Mouse (Mus musculus) myocyte (in vitro differentiated cells): ENCODE measurements around the gene Dlg2. TPM values are rescaled to one million over a fixed set of nuclear protein-coding genes. Genes with fewer than 3 reads are reported as not detected.

ENCODE experiments used
- H3K27me3 ChIP-seq: one replicate; pipeline ENCODE4 v1.6.1; 2011; ENCODE audit not compliant: control insufficient read depth, insufficient read depth, insufficient read length
- H3K36me3 ChIP-seq: one replicate; pipeline ENCODE4 v1.6.1; 2011; ENCODE audit not compliant: control insufficient read depth, insufficient read depth
- H3K4me2 ChIP-seq: one replicate; pipeline ENCODE4 v1.6.1; 2011; ENCODE audit warnings: low read depth, control low read depth
- H3K4me3 ChIP-seq: one replicate; pipeline ENCODE4 v1.5.1; 2011; ENCODE audit warnings: mild to moderate bottlenecking, control low read depth, moderate library complexity
- H3K79me2 ChIP-seq: one replicate; pipeline ENCODE4 v1.6.1; 2011; ENCODE audit not compliant: control insufficient read depth, insufficient read depth
- H3ac ChIP-seq: one replicate; pipeline ENCODE4 v1.6.1; 2011; ENCODE audit not compliant: control insufficient read depth, insufficient read length
- CEBPB ChIP-seq: IDR thresholded peaks from 2 replicates; pipeline ENCODE4 v1.6.1; 2011; ENCODE audit warnings: mild to moderate bottlenecking, moderate library complexity; ENCODE audit not compliant: poor library complexity, insufficient read depth, severe bottlenecking
- E2F4 ChIP-seq: IDR thresholded peaks from one replicate; pipeline ENCODE4 v1.6.1; 2011; ENCODE audit warnings: mild to moderate bottlenecking, control low read depth, moderate library complexity; ENCODE audit not compliant: insufficient read depth
- MAX ChIP-seq: IDR thresholded peaks from one replicate; pipeline ENCODE4 v1.6.1; 2011; ENCODE audit warnings: low read depth, mild to moderate bottlenecking, control low read depth
- MYOD1 ChIP-seq, 3 experiments: IDR thresholded peaks; one replicate each; pipeline ENCODE4 v1.6.1; 2011; ENCODE audit warnings: control low read depth in 2 of 3, low read depth in 2 of 3, mild to moderate bottlenecking in 2 of 3, moderate library complexity in 1 of 3; ENCODE audit not compliant: insufficient read length in 2 of 3, control insufficient read depth in 1 of 3
- MYOG ChIP-seq, 3 experiments: IDR thresholded peaks; one replicate each; pipeline ENCODE4 v1.6.1; 2011; ENCODE audit warnings: control low read depth in 2 of 3, low read depth in 2 of 3, mild to moderate bottlenecking in 2 of 3; ENCODE audit not compliant: insufficient read length in 2 of 3, control insufficient read depth in 1 of 3, insufficient read depth in 1 of 3
- POLR2A ChIP-seq: IDR thresholded peaks from one replicate; pipeline ENCODE4 v1.6.1; 2011; ENCODE audit warnings: low read depth, mild to moderate bottlenecking, control low read depth, moderate library complexity; ENCODE audit not compliant: insufficient read length
- POLR2AphosphoS2 ChIP-seq: IDR thresholded peaks from one replicate; pipeline ENCODE4 v1.6.1; 2011; ENCODE audit warnings: low read depth, control low read depth; ENCODE audit not compliant: insufficient read length
- REST ChIP-seq: IDR thresholded peaks from one replicate; pipeline ENCODE4 v1.6.1; 2011; ENCODE audit warnings: mild to moderate bottlenecking, control low read depth, moderate library complexity; ENCODE audit not compliant: insufficient read depth, insufficient read length
- SRF ChIP-seq: IDR thresholded peaks from one replicate; pipeline ENCODE4 v1.6.1; 2011; ENCODE audit warnings: low read depth; ENCODE audit not compliant: control insufficient read depth, insufficient read length
- TCF12 ChIP-seq: IDR thresholded peaks from one replicate; pipeline ENCODE4 v1.6.1; 2011; ENCODE audit warnings: mild to moderate bottlenecking, control low read depth; ENCODE audit not compliant: poor library complexity, insufficient read depth, severe bottlenecking
- TCF3 ChIP-seq: IDR thresholded peaks from one replicate; pipeline ENCODE4 v1.6.1; 2011; ENCODE audit warnings: low read depth, control low read depth; ENCODE audit not compliant: insufficient read length
- USF1 ChIP-seq: IDR thresholded peaks from one replicate; pipeline ENCODE4 v1.6.1; 2011; ENCODE audit warnings: low read depth, mild to moderate bottlenecking, control low read depth, moderate library complexity
- polyA plus RNA-seq: library from polyadenylated mRNA; unstranded; fragments of >200 nt; fragmentation: generic; extraction: Trizol; gene quantifications from one replicate; pipeline ENCODE4 v1.2.1, GENCODE M21; 2012; ENCODE audit warnings: missing spikeins

The Dlg2 gene
- polyA plus RNA-seq, 1 experiment = 0.65 TPM

DNA sequence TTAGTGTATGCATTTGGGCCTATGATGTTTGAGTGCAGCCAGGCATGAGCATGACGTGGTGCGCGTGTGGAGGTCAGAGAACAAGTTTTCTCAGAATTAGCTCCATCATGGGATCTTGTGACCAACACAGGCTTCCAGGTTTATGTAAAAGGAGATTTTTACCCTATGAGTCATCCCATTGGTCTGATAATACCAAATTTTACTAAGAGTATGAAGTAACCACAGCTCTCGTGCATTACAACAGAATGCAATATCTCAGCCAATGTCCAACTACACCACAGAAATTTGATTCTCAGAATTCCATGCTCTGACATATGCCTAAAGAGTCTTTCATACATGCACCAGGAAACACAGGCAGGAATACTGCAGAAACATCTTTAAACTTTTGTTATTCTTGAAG, 956.1 kb downstream of the Dlg2 start:
- Histone ChIP-seq H3K27me3 (no peaks in the 10 kb centered on the region), H3K4me2 (no peak overlapping the region), H3ac (no peak overlapping the region), H3K36me3 (no peaks in the 10 kb centered on the region), H3K4me3 (no peak overlapping the region), H3K79me2 (no peaks in the 10 kb centered on the region)
- TF ChIP-seq CEBPB (0 out of 2 replicates have a peak, but pooled peaks have one; percentile 6), MYOG (IDR thresholded peaks at IDR 0.05; ENCODE audit: control insufficient read depth in 1 of 3, insufficient read depth in 1 of 3, insufficient read length in 2 of 3, low read depth in 2 of 3) (no peak), MYOD1 (IDR thresholded peaks at IDR 0.05; ENCODE audit: control insufficient read depth in 1 of 3, insufficient read length in 2 of 3, low read depth in 2 of 3) (no peak)

DNA sequence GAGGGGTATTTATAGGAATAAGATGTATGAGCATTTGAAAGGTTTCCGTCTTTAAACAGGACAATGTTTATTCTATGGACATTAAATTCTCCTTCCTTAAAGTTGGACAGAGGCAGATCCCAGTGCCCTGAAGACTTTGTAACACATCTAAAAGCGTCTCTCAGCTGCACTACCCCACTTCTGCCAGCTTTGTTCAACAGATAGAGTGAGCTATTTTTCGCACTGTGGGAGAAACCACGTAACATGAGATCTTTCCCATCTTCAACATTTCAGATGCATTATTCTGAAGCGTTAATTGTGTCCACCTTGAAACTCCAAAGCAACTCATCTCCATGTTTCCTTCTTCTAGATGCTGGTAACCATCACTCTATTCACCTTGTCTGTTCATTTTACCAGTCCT, 958.3 kb downstream of the Dlg2 start:
- Histone ChIP-seq H3K4me3 (no peak overlapping the region), H3K4me2 (no peak overlapping the region), H3ac (no peak overlapping the region)

DNA sequence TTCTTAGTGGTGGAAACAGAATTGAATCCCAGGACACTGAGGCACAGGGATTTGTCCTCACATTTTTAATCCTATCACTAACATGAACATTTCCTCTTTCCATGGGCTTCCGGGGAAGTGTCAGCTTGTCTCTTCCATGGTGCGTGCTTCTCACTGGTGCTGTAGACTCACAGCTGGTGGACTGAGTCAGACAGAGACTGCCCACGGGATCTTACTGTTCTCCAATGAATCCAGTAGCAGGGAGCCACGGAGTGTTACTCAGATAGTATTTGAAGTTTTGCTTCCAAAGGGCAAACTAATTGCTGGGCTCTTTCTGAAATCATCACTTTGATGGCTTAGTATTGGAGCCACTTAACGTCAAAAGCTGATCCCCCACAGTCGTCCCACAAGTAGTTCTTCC, 963.9 kb downstream of the Dlg2 start:
- TF ChIP-seq REST = no peak
- no peak for TF ChIP-seq POLR2AphosphoS2
- no peak for TF ChIP-seq USF1
- TF ChIP-seq POLR2A = no peak
- TF ChIP-seq E2F4 = no peak
- no peak for TF ChIP-seq TCF3
- no peak for TF ChIP-seq MYOD1 (IDR thresholded peaks at IDR 0.05; ENCODE audit: control insufficient read depth in 1 of 3, insufficient read length in 2 of 3, low read depth in 2 of 3)
- TF ChIP-seq MAX = no peak
- TF ChIP-seq TCF12 = no peak
- TF ChIP-seq SRF = no peak
- TF ChIP-seq MYOG (IDR thresholded peaks at IDR 0.05; ENCODE audit: control insufficient read depth in 1 of 3, insufficient read depth in 1 of 3, insufficient read length in 2 of 3, low read depth in 2 of 3) = no peak
- no peak for TF ChIP-seq CEBPB
- Histone ChIP-seq H3K4me2 (no peak overlapping the region), H3K36me3 (no peaks in the 10 kb centered on the region), H3K79me2 (no peaks in the 10 kb centered on the region), H3ac (no peak overlapping the region), H3K4me3 (no peak overlapping the region), H3K27me3 (no peaks in the 10 kb centered on the region)

More for the DNA sequence above, 958.3 kb downstream of the Dlg2 start:
- Histone ChIP-seq H3K36me3 (no peaks in the 10 kb centered on the region), H3K27me3 (no peaks in the 10 kb centered on the region), H3K79me2 (no peaks in the 10 kb centered on the region)
- TF ChIP-seq TCF3 (no peak), MYOG (IDR thresholded peaks at IDR 0.05; ENCODE audit: control insufficient read depth in 1 of 3, insufficient read depth in 1 of 3, insufficient read length in 2 of 3, low read depth in 2 of 3) (no peak), MYOD1 (IDR thresholded peaks at IDR 0.05; ENCODE audit: control insufficient read depth in 1 of 3, insufficient read length in 2 of 3, low read depth in 2 of 3) (no peak), CEBPB (no peak), REST (no peak), E2F4 (no peak), POLR2A (no peak), MAX (no peak), USF1 (no peak), TCF12 (no peak), SRF (no peak), POLR2AphosphoS2 (no peak)

DNA sequence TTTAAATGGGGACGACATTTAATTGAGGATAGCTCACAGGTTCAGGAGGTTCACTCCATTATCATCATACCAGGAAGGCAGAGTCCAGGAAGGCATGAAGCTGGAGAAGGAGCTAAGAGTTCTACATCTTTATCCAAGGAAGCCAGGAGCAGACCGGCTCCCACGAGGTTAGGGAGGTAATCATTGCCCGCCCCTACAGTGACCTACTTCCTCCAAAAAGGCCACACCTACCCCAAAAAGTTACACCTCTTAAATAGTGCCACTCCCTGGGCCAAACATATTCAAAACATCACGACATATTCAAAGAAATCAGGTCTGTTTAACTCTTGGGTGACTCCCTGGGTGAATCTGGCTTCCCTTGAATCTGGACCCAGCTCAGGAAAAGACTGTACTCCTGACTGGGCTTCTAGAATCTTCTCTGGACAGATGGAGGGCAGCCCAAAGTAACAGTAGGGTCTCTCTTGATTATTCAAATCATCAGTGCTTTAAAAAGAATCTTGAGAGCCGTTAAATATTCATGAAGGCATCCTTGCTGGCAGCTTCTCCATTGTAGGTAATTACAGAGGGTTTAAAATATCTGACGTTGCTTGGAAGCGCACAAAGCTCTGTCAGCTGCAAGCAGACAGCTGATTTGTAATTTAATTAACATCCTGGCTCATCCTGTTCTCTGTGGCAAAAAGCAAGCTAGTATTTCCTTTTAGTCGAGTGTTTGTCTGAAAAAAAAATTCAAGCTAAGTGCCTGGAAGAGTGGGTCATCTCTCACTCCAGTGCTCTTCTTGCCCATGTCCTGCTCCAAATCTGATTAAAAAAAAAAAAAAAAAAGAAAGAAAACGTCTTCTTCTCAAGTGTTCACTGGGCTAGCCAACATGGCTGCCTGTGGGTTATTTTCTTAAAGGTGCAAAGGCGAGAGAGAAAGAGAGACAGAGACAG, 966.2 kb downstream of the Dlg2 start:
- TF ChIP-seq POLR2AphosphoS2 = no peak
- TF ChIP-seq MYOG (IDR thresholded peaks at IDR 0.05; ENCODE audit: control insufficient read depth in 1 of 3, insufficient read depth in 1 of 3, insufficient read length in 2 of 3, low read depth in 2 of 3) = no peak
- no peak for TF ChIP-seq USF1
- no peak for TF ChIP-seq TCF12
- TF ChIP-seq SRF = no peak
- no peak for TF ChIP-seq CEBPB
- no peak for TF ChIP-seq TCF3
- TF ChIP-seq MYOD1 (IDR thresholded peaks at IDR 0.05; ENCODE audit: control insufficient read depth in 1 of 3, insufficient read length in 2 of 3, low read depth in 2 of 3) = no peak
- no peak for TF ChIP-seq E2F4
- no peak for TF ChIP-seq POLR2A
- H3K4me2 ChIP-seq = no peak overlapping the region
- no peak overlapping the region for H3ac ChIP-seq
- H3K27me3 ChIP-seq = no peaks in the 10 kb centered on the region
- H3K4me3 ChIP-seq = no peak overlapping the region
- no peaks in the 10 kb centered on the region for H3K36me3 ChIP-seq
- H3K79me2 ChIP-seq = no peaks in the 10 kb centered on the region

DNA sequence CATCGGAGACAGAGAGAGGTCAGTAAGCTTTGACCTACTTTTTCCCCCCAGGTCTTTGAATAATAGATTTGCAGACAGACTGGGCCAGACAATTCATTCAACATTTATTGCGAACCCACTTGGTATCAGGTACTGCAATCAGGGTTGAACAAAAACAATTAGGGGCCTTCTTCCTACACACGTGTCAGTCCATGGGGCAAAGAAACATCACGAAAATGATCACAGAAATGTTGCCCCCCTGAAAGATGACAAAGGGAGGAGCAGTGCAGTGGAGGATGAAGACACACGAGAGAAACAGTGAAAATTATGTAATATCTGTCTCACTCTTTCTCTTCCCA, 966.9 kb downstream of the Dlg2 start:
- no peaks in the 10 kb centered on the region for H3K36me3 ChIP-seq
- H3K27me3 ChIP-seq = no peaks in the 10 kb centered on the region
- no peak overlapping the region for H3ac ChIP-seq
- H3K79me2 ChIP-seq = no peaks in the 10 kb centered on the region
- TF ChIP-seq SRF (no peak), CEBPB (no peak), MYOG (IDR thresholded peaks at IDR 0.05; ENCODE audit: control insufficient read depth in 1 of 3, insufficient read depth in 1 of 3, insufficient read length in 2 of 3, low read depth in 2 of 3) (no peak), MAX (no peak), REST (no peak), POLR2A (no peak), E2F4 (no peak), TCF12 (no peak), TCF3 (no peak), USF1 (no peak), MYOD1 (IDR thresholded peaks at IDR 0.05; ENCODE audit: control insufficient read depth in 1 of 3, insufficient read length in 2 of 3, low read depth in 2 of 3) (no peak), POLR2AphosphoS2 (no peak)
- no peak overlapping the region for H3K4me2 ChIP-seq
- H3K4me3 ChIP-seq = no peak overlapping the region
